Mouse (Mus musculus) bone marrow macrophage, adult 2 months (primary cell): ENCODE measurements around the gene Trabd.

Experiments
- CTCF ChIP-seq: IDR thresholded peaks from 2 replicates; pipeline ENCODE4 v1.5.1; 2012; ENCODE audit warnings: low read depth, mild to moderate bottlenecking, low read length, moderate library complexity
- POLR2A ChIP-seq: IDR thresholded peaks from 2 replicates; pipeline ENCODE4 v1.6.1; 2012; ENCODE audit warnings: mild to moderate bottlenecking, low read depth, low read length, borderline replicate concordance

DNA sequence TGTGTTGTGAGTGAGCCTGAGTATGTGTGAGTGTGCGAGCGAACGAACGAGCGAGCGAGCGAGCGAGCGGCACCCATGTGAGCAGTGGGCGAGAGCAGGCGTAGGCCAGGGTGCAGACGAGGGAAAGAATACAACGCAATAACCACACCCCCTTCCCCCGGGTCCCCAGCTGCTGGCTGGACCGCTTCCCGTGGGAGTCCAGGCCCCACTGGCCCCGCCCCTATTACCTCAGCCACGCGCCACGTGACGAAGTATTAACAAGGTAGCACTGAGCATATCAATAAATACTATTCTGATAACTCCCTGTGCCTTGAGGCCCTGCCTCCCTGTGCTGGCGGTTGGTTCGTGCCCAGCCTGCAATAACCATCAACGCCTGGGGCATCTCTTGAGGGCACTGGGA is 4.3 kb upstream of the Trabd start:
- TF ChIP-seq CTCF: no peak
- TF ChIP-seq POLR2A: no peak
